Mouse (Mus musculus): ENCODE measurements around the gene Gipc3.

The Gipc3 gene

DNA sequence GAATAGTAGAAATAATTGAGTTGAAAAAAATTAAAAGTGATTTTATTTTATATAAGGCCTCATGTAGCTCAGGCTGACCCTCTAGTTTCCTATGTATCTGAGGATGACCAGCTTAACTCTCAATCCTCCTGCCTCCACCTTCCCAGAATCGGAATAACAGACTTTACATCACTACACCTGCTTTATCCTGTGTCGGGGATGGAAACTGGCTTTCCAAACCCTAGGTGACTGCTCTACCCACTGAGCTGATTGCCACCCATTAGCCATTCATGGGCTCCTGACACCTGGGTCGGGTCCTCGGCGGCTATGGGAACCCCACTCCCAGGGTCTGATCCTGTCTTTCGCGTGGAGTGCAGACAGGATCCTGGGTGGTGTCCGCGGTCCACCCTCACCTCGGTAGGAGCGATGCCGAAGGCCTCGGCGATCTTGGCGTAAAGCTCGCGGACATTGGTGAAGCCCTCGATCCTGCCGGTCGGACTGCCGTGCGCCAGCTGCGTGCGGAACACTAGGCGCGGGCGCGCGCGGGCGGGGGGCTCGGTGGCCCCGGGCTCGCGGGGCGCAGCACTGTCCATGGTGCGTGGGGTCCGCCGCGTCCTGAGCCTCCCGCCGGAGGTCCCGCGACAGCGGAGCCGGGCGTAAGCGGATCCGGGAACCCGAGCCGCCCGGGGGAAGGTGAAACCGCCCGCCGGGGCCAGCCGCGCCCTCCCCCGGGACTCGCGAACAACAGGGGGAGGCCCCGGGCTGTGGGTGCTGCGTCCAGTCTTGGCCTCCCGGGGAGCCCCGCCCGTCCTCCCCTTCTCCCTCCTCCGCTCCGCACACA is at the start of gene Gipc3:
Gene Gipc3, minus strand, starts transcription at position 581 of the 820 bp plus-strand sequence.
- no peak for DNase-seq (ENCODE audit: low read depth, low spot score)

DNA sequence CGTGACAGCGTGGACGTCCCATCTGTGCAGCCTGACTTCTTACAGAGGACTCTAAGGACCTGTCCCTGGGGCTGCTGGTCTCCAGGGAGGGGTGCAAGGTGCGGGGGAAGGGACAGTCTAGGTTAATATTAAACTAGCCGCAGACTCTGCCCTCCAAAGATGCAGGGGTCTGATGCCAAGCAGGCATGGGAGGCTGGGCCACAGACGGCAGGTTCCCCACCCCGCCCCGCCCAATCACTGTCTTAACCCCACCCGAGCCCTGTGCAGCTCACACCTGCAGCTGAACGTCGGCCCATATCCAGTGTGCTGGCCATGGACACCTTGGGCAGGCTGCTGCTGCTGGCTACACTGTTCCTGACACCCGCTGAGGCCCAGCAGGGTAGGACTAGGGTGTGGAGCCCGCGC is 49.7 kb upstream of the Gipc3 start, which contains the start of gene Smim24:
Gene Smim24, plus strand, starts transcription at position 271 of the 405 bp plus-strand sequence.
- DNase-seq (ENCODE audit: low read depth, low spot score): no peak

DNA sequence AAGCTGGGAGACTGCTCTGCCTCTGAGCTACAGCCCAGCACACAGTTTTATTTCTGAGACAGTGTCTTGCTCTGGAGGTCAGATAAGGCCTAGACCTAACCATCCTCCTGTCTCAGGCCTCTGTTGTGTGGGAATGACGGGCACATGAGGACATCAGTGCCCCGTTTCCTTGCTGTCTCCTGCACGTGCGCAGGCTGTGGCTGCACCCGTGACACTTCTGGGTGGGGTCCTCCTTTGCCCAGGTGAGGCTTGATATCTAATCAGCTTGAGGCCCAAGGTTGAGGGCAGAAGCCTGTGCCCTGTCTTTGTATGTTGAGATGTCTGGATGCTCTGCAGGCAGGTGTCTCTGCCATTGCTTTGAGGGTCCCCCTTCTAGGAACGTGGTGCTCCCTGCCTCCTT is 49.2 kb upstream of the Gipc3 start:
- no peak for DNase-seq (ENCODE audit: low read depth, low spot score)

DNA sequence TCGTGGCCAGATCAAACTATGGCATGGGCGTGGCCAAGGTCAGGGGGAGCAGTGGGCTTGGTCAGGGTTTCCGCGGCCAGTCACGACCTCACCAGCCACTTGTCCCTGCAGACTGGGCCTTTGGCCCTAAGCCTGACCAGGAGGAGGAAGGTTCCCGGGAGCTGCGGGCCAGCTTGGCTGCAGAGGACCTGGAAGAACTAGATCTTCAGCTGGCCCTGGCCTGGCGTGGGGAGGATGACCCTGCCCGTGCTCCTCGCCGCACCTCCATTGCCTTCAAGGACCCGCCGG is 47.6 kb upstream of the Gipc3 start:
- DNase-seq (ENCODE audit: low read depth, low spot score): no peak

DNA sequence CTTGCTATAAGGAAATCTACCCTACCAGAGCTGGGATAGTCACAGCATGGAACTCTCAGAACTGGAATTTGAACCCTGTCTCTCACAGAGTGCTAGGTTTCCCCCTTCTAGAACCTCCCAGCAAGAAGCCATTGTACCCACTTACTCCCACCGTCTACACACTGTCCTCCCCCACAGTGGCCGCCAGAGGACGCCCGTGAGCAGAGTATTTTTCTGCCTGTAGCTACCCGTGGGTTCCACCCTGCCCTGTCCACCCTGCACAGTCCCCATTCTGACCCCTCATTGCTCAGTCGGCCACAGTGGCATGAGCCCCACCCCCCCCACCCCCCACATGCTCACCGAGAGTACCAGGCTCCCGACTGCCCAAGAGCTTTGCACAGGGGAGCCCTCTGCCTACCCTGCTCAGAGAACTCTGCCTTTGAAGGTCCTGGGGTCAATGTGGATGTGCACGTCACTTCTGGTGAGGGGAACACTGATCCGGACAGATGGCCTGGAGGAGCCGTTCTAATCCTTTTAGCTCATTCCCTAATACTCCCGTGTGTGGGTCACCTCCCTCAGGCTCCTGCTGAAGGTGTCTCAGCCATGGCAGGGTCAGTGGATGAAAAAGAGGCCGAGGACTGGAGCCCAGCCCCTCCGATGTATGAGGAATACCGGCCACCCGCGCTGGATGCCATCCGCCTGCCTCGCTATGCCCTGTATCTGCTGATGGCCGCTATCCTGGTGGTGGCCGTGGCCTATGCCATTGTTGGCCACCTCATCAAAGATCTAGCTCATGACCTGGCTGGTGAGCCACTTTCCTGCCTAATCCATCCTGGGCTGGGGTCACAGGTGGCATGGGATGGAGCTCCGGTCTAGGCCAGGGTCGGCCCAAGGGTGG is 47.0 kb upstream of the Gipc3 start:
- DNase-seq (ENCODE audit: low read depth, low spot score): peak; percentile 59

DNA sequence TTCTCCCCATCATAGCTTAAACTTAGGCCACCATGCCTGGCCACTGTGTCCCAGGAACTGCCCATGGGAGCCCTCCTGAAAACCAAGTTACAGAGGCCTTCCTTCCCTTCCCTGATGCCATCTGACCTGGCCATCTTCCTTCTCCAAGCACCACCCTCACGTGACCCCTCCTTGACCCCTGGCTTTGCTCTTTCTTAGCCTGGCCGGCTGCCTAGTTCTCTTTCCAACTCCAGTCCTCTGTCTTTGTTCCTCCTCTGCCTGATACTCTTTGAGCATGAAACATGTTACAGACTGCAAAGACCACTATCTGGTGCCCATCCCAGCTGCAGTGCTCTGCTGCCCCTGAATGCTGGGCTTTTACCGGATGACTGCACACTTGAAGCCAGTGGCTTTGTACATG is 46.3 kb upstream of the Gipc3 start:
- DNase-seq (ENCODE audit: low read depth, low spot score): no peak

DNA sequence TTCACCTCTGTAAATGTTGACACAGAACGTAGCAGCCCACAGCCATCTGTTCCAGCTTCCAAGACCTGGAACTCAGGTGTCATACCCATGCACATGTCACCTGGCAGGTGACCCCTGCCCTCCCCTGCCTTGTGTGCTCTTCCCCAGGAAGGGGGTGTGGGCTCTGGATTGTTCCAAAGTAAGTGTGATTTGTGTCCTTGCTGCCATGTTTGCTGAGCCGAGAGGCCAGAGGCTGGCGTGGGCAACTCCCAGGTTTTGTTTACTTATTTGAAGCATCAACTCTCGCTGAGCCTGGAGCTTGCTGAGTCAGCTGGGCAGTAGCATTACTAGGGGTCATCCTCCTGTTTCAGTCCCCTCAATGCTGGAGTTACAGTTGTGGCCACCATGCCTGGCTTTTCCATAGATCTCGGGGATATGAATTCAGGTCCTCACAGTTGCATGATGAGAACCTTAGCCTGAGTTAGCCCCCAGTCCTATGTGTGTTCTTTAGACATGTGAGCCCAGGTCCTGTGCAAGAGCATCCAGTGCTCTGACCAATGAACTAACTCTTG is 45.5 kb upstream of the Gipc3 start, which contains the start of gene Gm48552:
Gene Gm48552, plus strand, starts transcription at position 501 of the 551 bp plus-strand sequence.
- no peak for DNase-seq (ENCODE audit: low read depth, low spot score)

DNA sequence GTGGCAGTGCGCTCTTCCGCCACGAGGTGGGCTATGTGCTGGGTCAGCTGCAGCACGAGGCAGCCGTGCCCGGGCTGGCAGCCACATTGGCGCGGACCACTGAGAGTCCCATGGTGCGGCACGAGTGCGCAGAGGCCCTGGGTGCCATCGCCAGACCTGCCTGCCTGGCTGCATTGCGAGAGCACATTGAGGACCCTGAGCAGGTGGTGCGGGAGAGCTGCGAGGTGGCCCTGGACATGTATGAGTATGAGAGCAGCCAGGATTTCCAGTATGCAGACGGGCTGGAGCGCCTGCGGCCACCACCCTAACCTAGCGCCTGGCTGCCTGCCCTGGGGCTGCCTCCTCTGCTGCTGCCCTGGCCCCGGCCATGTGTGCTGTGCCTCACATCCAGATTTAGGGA is 44.6 kb upstream of the Gipc3 start:
- no peak for DNase-seq (ENCODE audit: low read depth, low spot score)

DNA sequence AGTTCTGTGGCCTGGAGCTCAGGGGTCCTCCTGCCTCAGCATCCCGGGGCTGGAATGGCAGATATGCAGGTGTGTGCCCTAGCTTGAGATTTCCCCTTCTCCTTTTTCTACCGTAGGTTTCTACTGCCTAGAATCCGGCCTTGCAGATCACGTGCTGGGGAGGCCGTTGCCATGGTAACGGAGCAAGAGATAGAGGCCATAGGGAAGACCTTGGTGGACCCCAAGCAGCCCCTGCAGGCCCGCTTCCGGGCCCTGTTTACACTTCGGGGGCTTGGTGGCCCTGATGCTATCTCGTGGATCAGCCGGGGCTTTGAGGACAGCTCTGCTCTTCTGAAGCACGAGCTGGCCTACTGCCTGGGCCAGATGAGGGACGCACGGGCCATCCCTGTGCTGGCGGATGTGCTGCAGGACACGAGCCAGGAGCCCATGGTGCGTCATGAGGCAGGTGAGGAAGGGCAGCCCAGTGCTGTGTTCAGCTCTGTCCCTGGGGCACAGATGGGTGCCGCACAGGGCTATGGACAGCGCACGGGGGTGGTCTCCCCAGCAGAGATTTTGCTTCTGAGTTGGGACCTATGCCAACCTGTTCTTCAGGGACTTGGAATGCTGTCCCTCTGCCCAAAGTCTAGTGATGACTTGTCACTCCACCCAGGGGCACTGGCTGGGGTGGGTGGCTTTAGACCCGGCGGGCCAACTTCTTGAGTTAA is 42.7 kb upstream of the Gipc3 start:
- peak; percentile 67 for DNase-seq (ENCODE audit: low read depth, low spot score)

DNA sequence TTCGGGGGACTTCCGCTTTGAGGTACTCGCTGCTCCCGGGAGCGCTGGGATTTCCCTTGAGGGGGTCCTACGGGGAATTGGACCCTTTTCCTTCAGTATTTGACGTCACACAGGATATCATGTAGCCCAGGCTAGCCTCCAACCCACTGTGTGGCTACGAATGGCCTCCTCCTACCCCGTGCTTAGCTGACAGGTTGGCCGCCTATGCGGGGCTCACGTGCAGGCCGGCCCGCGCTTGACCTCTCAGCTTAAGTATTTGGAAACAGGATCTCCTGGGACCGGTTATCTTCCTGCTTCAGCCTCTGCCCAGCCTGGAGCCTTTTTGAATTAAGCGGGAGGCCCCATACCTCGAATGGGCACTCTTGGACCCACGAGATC is 41.5 kb upstream of the Gipc3 start:
- no peak for DNase-seq (ENCODE audit: low read depth, low spot score)

DNA sequence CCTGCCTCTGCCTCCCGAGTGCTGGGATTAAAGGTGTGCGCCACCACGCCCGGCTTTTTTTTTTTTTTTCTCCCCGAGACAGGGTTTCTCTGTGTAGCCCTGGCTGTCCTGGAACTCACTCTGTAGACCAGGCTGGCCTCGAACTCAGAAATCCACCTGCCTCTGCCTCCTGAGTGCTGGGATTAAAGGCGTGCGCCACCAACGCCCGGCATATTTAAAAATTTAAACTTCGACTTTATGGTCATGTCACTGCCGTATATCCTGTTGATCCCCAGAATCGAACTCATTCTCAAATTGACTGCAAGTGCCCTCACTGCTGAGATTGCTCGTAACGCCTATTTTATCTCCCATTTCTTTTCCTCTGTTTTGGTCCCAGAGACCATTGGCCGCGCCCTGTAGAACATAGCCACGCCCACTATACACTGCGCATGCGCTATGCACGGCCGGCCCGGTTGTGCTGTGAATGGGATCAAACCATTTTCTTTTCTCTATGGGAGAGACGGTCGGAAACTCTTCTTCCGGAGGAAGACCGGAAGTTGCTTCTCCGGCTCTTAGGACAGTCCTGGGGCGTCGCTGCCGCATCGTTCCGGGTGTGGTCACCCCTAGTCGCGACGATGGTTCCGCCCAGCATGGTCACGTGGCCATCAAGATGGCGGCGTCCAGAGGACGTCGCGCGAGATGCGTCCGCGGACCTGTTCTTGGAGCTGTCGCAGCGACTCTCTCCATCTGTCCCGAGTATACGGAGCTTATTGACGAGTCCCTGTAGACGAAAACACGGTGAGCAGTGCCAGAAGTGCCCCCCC is 40.9 kb upstream of the Gipc3 start, which contains the start of the genes Dohh and Gm48551:
Gene Dohh, plus strand, starts transcription at position 627 of the 803 bp plus-strand sequence.
Gene Gm48551, plus strand, starts transcription at position 665 of the 803 bp plus-strand sequence.
- peak; percentile 100 for DNase-seq (ENCODE audit: low read depth, low spot score)

DNA sequence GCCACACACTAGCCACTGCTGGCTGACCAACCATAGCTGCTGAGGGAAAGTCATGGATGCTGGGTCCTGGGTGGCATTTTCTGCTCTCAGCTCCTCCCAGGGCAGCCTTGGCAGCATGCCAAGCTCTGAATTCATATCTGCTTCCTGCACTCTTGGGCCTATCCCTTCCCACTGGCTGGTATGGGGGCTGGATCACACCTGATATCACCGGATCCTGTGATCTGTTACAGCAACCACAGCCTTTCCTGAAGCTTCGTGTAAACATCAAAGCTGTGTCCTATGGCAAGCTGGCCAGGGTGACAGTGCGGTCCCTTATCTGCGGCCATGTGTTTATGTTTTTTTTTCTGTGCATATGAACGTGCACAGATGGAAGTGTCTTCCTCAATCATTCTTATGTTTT is 39.0 kb upstream of the Gipc3 start:
- no peak for DNase-seq (ENCODE audit: low read depth, low spot score)

DNA sequence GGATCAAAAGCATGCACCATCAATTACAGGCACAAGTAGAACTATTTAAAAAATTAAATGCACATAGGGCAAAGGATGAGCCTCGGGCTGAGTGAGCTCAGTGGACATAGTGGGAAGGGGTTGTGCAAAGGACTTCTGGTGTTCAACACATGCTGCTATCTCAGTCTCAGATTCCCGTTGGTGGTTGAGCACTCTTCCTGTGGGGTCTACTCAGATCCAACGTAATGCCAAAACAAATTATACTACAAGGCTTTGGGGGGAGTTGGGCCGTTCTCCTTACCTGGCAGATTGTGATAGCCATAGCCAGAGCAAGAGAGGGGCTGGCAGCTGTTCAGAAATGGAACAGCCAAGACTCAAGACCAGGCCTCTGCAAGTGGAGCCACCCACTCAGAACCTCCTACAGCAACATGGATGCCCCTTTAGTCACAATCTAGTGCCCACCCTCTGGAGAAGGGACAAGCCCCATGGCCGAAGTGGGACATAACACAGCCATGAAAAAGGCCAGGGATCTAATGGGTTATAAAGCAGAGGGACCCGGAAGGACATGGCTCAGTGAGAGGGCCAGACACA is 36.8 kb upstream of the Gipc3 start:
- DNase-seq (ENCODE audit: low read depth, low spot score): no peak

DNA sequence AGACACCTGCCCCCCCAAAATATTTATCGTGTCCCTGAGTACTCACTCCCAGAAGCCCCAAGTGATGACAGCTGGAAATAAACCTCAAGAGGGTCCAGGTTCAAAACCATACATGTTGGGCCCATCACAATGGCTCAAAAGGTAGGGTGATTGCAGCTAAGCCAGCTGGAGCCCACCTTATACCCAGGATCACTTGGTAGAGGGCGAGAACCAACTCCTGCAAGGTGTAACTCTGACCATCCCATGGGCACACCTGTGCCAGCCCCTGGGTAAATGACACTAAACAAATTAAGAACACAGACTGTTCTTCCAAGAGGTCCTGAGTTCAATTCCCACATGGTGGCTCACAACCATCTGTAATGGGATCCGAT is 36.1 kb upstream of the Gipc3 start:
- DNase-seq (ENCODE audit: low read depth, low spot score): no peak

DNA sequence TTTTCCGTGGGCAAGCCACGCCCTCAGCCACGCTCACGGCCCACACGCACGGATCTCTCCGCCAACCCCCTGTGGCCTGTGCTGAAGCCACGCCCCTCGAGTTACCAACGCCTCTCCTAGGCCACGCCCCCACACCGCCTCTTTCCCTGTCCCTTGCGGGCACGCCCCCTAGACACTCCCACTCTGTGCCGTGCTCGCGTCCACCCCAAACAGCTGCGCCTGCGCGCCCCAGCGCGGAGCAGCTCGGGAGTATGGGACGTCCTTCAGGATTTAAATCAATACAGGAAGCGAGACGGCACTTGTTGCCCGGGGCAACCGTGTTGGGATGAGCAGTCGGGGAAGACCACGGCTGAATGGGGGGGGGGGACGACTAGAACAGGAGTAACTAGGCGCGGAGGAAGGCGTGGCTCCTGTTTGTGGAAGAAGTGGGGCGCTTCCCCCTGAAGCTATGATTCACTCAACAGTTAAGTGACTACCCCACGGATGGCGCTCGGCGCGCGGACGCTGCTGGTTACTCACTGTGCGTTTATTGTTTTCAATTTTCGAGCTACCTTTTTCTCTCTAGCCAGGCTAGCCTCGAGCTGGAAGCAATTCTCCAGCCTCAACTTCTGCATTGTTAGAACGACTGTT is 35.6 kb upstream of the Gipc3 start:
- DNase-seq (ENCODE audit: low read depth, low spot score): peak; percentile 100

DNA sequence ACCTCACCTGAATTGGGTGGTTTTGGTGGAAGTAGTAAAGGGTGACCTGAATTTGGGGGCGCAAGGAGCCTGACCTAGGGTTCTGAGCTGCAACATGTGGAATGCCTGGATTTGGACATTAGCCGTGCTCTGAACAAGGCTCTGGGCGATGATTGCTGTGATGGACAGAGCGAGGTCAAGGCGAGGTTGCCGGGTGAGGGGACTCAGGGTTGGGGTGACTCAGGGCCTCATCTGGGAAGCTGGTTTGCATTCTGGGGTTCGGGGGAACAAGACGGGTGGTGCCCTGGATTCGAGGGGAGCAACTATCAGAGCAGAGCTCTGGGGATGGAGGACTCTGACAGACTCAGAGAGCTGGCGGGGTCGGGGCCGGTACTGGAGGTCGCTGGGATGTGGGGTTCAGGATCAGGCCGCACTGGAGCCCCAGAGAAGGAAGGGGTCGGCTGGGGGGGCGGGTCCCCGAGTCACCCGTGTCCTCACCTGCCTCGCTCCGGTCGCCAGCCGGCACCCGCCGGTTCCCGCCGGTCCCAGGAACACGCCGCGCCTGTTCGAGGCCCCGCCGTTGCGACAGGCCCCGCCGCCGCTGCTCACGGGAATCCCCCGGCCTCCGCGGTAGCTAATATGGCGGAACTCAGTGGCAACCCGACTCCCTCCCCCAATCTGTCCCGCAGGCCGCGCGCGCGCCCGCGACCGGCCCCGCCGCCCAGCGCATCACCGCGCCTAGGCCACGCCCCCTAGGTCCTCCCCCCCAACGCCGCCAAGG is 34.9 kb upstream of the Gipc3 start, which contains the start of gene Fzr1:
Gene Fzr1, minus strand, starts transcription at position 724 of the 760 bp plus-strand sequence.
- no peak for DNase-seq (ENCODE audit: low read depth, low spot score)

DNA sequence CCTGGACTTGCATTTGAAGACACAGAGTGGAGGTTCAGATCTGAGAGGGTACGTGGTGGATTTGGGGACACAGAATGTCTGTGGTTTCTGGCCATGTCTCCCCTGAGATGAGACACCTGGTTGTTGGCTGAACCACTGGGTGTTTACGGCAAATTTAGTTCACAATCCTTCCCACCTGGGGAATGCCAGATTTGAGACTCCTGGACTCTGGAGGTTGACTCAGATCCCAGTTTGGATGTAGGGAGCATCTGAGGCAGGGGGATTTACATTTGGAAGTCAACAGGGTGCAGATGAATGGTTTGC is 34.2 kb upstream of the Gipc3 start:
- no peak for DNase-seq (ENCODE audit: low read depth, low spot score)

DNA sequence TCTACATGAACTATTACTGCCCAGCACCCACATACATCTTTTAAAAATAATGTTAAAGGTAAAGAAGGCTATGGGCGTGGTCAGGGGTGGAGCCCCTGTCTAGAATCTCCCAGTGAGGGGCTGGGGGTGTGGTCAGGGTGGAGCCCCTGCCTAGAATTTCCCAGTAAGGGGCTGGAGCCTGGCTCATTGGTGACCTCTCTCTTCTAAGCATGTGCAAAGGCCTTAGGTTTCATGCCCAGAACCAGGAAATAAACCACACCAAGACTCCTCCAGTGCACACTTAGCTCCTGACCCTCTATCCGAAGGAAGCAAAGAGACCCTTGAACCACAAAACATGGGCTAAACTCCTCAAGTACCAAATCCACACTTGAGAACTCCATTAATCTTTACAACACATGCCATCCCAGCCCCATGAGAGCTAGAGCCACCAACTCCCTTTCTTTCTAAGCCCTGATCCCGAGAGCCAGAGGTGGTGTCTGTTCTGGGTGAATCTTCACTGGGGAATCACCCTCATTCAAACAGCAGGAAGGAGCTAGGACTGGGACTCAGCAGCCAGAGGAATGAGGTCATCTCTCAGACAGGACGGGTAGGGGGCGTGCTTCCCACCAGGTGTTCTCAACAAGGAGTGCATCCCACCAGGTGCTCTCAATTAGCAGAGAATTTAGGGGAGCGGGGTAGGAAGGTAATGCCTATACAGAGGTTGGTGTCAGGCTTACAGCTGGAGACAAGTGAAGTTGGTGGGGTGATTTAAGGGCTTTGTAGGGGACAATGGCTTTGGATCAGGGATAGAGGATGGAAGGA is 33.7 kb upstream of the Gipc3 start:
- peak; percentile 78 for DNase-seq (ENCODE audit: low read depth, low spot score)

DNA sequence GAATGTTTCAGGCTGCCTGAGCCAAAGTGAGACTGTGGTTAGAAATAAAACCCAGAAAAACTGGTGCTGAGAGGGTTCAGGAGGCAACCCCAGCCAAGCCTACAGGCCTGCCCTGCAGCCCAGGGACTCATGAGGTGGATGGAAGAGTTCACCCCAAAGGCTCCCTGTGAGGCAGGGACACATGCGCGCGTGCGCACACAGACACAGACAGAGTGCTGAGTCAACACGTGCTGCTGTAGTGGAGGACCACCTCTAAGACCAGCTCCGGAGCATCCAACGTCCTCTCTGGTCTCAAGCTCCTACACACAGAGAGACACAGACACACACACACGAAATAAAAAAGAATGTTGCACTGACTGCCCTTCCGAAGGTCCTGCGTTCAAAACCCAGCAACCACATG is 32.3 kb upstream of the Gipc3 start:
- DNase-seq (ENCODE audit: low read depth, low spot score): peak; percentile 75
